24 mouse cellular contexts compared by ENCODE assay signal in the genomic region with DNA sequence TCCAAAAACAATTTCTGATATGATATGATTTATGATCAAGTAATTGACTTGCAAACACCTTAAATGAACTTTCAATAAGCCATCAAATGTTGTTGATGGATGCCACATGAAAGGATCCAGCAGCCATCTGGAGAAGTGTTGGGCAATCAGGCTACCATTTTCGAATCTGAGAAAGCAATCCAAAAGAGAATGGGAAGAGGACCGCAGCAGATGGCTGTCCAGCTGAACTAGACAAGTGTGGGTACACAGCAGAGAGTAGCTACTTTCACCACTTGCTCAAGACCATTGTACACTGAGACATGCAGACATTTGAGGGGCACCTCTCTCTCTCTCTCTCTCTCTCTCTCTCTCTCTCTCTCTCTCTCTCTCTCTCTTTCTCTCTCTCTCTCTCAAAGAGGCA.
DNase-seq lines count a peak whose midpoint lies in the region; ATAC-seq and TF ChIP-seq lines count a peak whose summit lies in the region.
"Had no signal": no experiment of that assay in that cellular context is flagged by ENCODE, and none has a peak within 500 bp of the region (broad histone marks: within the 10 kb centered on the region; RNA-seq: fewer than 3 reads in every experiment).

No protein-coding gene starts in this region.

- intact Hi-C loops in left cerebral cortex, adult 2 months (cut with DNase I): loop anchor here (5.0 kb wide), 1 partner anchor 43 kb away; no protein-coding TSS in a partner anchor
- intact Hi-C loops in left cerebral cortex, postnatal 10 days (cut with DNase I): no loop called here

- ATAC-seq in forebrain, postnatal 0 days: peak; percentile 75
- no peak for ATAC-seq in forebrain, embryonic 12.5 days (ENCODE audit: low FRiP score)
- ATAC-seq: activated CD4-positive, CD25-positive, alpha-beta regulatory T cell, adult 4 months; inflammation-experienced regulatory T-cells, adult 6 months; Patski had no signal

- no peaks in the 10 kb centered on the region for H3K9me3 ChIP-seq in forebrain, postnatal 0 days (ENCODE audit: low read length)
- H3K9me3 ChIP-seq in forebrain, embryonic 12.5 days: no peaks in the 10 kb centered on the region
- H3K9me3 ChIP-seq: embryonic facial prominence, embryonic 15.5 days; forebrain, embryonic 10.5 days; heart, embryonic 13.5 days; hindbrain, embryonic 15.5 days had no signal

- WGBS in forebrain, postnatal 0 days: 65% methylated on average over 2 of the region's 2 CpGs
- WGBS in forebrain, embryonic 12.5 days: 80% methylated on average over 2 of the region's 2 CpGs

- no peaks in the 10 kb centered on the region for H3K27me3 ChIP-seq in forebrain, postnatal 0 days (ENCODE audit: insufficient read depth, low read length)
- no peaks in the 10 kb centered on the region for H3K27me3 ChIP-seq in forebrain, embryonic 12.5 days
- H3K27me3 ChIP-seq: CH12.LX; embryonic facial prominence, embryonic 15.5 days; heart, embryonic 13.5 days; hindbrain, embryonic 15.5 days had no signal

- no peaks in the 10 kb centered on the region for H3K36me3 ChIP-seq in forebrain, postnatal 0 days (ENCODE audit: insufficient read depth)
- no peaks in the 10 kb centered on the region for H3K36me3 ChIP-seq in forebrain, embryonic 12.5 days (replicated peaks)
- H3K36me3 ChIP-seq: embryonic facial prominence, embryonic 15.5 days; forebrain, embryonic 10.5 days; heart, embryonic 13.5 days; hindbrain, embryonic 15.5 days had no signal

- H3K4me1 ChIP-seq in forebrain, postnatal 0 days (ENCODE audit: insufficient read depth): peaks cover 4% of the 10 kb centered on the region; the same call in 1 of the 2 replicates
- H3K4me1 ChIP-seq in forebrain, embryonic 12.5 days: no peaks in the 10 kb centered on the region
- H3K4me1 ChIP-seq: embryonic facial prominence, embryonic 15.5 days; forebrain, embryonic 10.5 days; heart, embryonic 13.5 days; hindbrain, embryonic 15.5 days had no signal

- no peak overlapping the region for H3K4me3 ChIP-seq in forebrain, postnatal 0 days (ENCODE audit: low read depth, low read length)
- H3K4me3 ChIP-seq in forebrain, embryonic 12.5 days (replicated peaks): no peak overlapping the region
- H3K4me3 ChIP-seq in left cerebral cortex, adult 2 months: no peak overlapping the region
- H3K4me3 ChIP-seq: embryonic facial prominence, embryonic 15.5 days; erythroblast, embryonic 14.5 days; forebrain, embryonic 10.5 days; heart, embryonic 13.5 days; hindbrain, embryonic 15.5 days had no signal

- H3K9ac ChIP-seq in forebrain, postnatal 0 days: no peak overlapping the region
- no peak overlapping the region for H3K9ac ChIP-seq in forebrain, embryonic 12.5 days
- H3K9ac ChIP-seq: embryonic facial prominence, embryonic 15.5 days; heart, embryonic 13.5 days; hindbrain, embryonic 15.5 days had no signal

- H3K27ac ChIP-seq in forebrain, postnatal 0 days (ENCODE audit: low read depth, low read length): no peak overlapping the region
- no peak overlapping the region for H3K27ac ChIP-seq in forebrain, embryonic 12.5 days
- 0 out of 2 replicates have a peak overlapping the region, but pooled peaks have one; percentile 32 for H3K27ac ChIP-seq in left cerebral cortex, adult 2 months
- H3K27ac ChIP-seq: embryonic facial prominence, embryonic 15.5 days; forebrain, embryonic 10.5 days; heart, embryonic 13.5 days; hindbrain, embryonic 15.5 days had no signal

- no peak for TF ChIP-seq CTCF in forebrain, postnatal 0 days (IDR thresholded peaks at IDR 0.05; ENCODE audit: low read depth)
- no peak for TF ChIP-seq CTCF in left cerebral cortex, adult 2 months (IDR thresholded peaks at IDR 0.05)

- peak; percentile 53 for DNase-seq in forebrain, postnatal 0 days
- no peak for DNase-seq in left cerebral cortex, adult 2 months (ENCODE audit: extremely low spot score in 1 of 2, low spot score in 2 of 2)
- no peak for DNase-seq in left cerebral cortex, postnatal 10 days (ENCODE audit: extremely low spot score in 1 of 2, low spot score in 2 of 2)
- DNase-seq in layer of hippocampus, adult 9-11 months: peak; percentile 77
- DNase-seq in urinary bladder, postnatal 14 days (ENCODE audit: low spot score): no peak
- DNase-seq in retina, postnatal 1 day: no peak
- DNase-seq: adrenal gland, postnatal 14 days; cerebellum, adult 11 months; cerebellum, adult 8-10 months; cerebellum, postnatal 14 days; embryo, embryonic 11 days; gastrocnemius, postnatal 36 days; heart, adult 11 months; heart, postnatal 36 days had no signal

- H3K4me2 ChIP-seq in forebrain, postnatal 0 days (ENCODE audit: low read depth): no peak overlapping the region
- no peak overlapping the region for H3K4me2 ChIP-seq in forebrain, embryonic 12.5 days
- H3K4me2 ChIP-seq: embryonic facial prominence, embryonic 15.5 days; heart, embryonic 13.5 days; hindbrain, embryonic 15.5 days had no signal

Comparison
In these comparisons a context has a peak if more than half of its experiments do, and no peak if none do; other contexts are left out.
1. DNase-seq: peak in forebrain, postnatal 0 days (single experiment) and layer of hippocampus, adult 9-11 months (single experiment); none in left cerebral cortex, adult 2 months (0 of 2), left cerebral cortex, postnatal 10 days (0 of 2), urinary bladder, postnatal 14 days (single experiment) and retina, postnatal 1 day (single experiment).